Mouse (Mus musculus) liver (tissue): Measurements from ENCODE around the gene Exoc2.

ENCODE experiments used
- DNase-seq: peaks from one replicate; pipeline ENCODE4 v3.0.0-alpha.2; 2020; ENCODE audit warnings: mixed read lengths

The Exoc2 gene

DNA sequence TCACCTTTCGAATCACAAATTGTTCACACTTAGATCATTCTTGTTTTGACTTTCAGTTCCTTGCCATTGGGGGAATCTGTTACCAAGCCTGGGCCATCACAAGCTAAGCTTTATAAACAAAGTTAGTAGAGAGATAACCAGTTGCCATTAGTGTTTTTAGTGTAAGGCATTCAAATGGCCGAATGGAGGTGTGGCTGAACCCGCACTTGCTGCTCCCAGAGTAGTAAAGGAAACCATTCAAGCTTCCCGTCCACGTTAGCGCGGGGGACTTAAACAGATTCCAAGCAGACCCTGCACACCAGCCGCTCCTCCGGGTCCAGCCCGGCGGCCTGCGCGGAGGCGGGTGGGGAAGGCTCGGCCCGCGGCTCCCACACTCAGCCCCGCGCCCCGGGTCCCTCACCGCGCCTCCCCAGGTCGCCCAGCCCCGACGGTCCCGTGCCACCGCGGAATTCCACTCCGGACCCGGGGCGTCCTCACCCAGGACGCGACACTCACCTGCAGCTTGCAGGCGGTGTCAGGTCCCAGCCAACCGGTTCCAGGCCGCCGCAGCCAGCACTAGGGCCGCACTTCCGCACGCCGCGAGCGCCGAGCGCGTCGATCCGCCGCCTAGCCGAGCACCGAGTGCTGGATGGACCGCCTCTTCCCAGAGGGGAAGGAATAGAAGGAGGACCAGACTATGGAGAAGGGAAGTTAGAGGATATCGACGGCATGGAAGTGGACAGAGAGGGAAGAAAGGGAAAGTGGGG is at the start of gene Exoc2, which contains the start of gene Gm5447:
Exoc2 (minus strand) TSS at position 593 of the 746 bp plus-strand sequence.
Gm5447 (plus strand) TSS at position 704 of the 746 bp plus-strand sequence.
- peak; percentile 85 for DNase-seq

DNA sequence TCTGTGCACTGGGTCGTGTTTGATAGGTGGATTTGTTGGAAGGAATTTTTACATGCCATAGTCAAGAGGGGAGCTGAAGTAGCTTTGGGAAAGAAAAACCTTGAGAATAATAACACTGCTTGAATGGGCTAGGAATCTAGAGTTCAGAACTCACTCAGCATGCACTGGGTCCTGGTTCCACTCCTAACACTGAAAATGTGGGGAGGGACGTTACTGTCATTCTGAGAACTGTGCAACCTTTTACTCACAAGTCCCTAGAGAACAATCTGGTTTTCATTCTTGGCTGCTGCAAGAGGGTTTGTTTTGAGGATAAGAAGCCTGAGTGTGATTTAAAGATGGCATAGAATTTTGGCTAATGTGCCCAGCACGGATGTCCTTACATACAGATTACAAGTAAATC is 49.8 kb upstream of the Exoc2 start:
- DNase-seq, result no peak

DNA sequence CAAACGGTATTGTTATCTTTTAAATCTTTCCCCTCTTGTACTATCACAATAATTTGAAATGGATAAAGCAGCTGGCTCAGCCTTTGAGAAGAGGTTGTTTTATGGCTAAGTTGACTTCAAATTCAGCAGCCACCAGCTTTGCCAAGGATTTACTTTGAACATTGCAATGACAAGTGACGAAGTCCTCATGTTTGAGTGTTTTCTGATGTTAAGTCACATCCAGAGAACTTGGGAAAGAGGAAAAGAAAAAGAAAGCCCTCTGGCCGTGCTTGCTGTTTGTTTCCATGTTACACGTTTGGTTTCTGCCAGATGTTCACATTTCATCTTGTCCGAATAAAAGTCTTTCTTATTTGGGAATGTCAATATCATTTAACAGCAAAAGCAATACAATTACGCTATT is 48.0 kb upstream of the Exoc2 start:
- DNase-seq, result no peak

DNA sequence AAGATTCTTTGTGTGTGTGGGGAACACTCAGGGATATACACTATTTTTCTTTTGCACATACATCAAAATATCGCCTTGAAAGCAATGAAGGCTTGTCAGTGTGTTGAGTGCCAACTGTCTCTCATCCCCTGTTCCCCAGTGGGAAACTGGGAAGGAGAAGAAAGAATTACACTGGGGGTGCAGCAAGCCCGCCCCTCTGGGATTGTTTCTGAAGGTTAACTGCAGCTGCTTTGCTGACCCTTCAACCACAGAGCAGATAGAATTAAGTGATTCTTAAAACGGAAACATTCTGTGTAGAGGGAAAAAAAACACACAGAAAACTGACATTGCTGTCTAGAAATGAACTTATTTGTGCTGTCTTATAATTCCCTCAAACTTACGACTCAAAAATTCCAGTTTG is 47.6 kb upstream of the Exoc2 start:
- DNase-seq, result no peak

DNA sequence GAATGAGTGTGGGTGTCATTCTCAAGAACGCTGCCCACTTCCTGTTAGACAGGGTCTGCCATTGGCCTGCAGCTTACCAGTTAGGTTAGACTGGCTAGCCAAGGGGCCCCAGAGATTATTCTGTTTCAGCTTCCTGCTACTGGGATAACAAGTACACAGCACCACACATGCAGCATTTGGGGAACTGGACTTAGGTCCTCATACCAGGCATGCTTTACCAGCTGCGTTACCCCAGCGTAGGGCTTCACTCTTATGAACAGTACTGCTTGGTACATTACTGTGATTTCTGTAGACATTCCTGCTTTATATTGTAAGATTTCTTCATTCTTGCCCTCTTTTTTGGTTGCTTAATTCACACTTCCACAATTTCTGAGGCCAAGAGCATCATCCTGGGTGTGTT is 43.7 kb upstream of the Exoc2 start:
- DNase-seq, result no peak

DNA sequence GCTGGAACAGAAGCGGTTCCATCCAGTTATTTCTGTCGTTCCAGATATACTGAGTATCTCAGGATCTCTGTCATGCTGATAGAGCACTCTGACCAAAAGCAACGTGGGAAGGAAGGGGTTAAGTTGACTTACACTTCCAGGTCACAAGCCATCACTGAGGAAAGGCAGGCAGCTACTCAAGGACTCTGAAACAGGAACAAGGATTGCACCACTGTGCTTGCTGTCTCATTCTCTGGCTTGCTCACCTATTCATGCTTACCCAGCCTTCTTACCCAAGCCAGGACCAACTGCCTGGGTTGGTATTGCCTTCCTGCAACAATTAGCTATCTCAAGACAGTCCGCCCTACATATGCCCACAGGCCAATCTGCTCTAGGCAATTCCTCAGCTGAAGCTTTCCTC is 31.1 kb upstream of the Exoc2 start:
- no peak for DNase-seq

DNA sequence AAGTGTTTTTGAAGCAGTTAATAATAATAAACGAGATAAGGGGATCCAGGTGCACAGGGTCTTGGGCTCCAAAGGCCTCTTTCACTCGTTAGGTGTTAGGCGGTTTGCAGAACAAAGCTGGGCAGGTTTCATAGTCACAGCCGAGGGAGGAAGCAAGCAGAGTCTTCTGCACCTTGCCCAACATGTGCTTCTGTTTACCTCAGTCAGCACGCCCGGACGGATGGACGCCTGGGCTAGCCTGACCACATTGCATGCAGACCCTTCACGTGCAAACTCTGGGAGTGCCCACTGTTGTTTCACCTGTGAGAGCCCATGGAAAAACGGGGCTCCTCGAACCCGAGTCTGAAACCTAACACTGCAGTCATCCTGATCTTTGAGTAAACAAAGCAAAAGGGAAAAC is 30.6 kb upstream of the Exoc2 start:
- DNase-seq, result no peak

DNA sequence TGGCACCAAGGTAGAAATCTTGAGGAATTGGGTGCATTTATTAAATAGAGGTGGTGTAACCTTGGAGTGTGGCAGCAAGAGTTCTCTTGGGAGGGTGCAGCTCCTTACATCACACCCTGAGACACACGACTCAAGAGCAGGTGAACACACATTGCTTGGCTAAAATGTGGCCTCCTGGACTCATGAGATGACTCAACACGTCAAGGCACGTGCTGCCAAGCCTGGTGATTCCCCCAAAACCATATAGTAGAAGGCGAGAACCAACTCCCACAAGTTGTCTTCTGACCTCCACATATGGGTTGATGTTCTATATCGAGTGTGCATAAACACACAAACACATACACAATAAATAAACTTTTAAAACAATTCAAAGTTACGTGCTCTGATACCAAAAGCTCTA is 25.9 kb upstream of the Exoc2 start:
- DNase-seq, result no peak

DNA sequence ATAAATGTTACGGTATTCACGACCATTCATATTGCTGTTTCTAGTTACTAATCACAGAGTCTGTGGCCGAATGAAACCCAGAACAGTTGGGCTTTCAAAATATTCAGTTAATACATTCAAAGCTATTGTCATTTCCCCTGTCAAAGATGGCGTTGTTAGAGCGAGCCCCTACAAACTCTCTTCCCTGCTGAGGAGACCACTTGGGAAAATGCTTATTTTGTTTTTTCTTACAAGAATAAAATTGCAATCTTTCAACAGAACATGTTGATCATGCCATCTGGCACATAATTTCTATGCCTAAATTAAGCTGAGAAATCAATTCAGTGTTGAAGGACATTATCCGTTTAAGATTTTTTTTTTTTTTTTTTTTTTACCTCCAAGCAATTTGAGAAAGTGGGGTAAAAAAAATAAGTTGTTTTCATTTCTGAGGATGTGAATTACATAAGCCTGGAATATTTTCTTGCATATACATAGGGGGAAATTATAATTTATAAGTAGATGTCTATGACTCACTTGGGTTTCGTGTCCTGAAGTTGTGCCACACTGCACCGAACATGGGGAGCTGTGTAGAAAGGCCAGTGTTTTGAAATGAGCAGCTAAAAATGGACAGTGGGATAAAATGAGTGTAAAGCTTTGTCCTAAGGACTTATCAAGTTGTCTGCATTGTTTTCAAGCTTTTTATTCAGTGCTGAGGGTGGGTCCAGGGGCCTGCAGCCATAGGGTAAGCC is 23.8 kb upstream of the Exoc2 start:
- DNase-seq, result no peak

DNA sequence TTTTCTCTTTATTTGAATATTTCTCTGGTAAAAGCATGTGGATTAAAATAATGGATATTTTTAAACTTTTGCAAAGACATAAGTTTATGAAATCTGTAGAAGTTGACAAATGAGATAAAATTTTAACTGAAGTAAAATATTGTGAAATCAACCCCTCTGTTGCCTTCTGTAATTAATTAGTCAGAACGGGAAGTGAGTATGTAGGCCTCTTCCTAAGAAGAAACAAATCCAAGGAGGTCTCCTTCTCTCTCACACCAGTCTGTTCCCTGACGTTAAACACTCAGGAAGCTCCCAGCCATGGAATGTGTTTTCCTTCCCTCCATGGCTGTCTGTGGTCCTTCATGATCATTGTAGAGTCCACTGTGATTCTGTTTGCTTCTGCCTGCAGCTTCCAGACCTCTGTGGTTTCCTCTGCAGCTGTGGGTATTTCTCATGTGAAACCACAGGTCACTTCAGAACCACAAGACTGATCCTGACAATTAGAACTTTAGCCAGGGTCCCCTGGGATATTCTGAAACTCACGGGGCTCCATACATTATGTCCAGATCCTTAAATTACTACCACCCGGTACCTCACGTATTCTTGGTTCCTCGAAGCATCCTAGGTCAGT is 20.5 kb upstream of the Exoc2 start:
- DNase-seq, result no peak

DNA sequence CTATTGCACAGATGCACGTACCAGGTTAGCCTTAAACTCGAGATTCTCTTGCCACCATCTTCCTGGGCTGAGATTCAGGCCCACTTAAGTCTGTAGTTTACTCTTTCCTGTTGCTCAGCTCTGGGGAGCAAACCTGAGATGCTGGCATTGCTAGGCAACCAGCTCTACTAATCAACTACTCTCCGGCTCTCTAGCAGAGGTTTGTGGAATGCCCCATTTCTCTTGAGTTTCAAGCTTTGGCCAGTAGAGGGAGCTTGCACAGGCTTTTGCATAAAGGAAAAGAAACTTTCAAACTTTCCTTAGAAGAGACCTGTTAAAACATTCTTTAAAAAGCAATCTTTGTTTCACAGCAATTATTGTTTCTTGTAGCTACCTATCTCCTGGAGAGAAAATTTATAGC is 19.9 kb upstream of the Exoc2 start:
- DNase-seq, result peak; percentile 36

DNA sequence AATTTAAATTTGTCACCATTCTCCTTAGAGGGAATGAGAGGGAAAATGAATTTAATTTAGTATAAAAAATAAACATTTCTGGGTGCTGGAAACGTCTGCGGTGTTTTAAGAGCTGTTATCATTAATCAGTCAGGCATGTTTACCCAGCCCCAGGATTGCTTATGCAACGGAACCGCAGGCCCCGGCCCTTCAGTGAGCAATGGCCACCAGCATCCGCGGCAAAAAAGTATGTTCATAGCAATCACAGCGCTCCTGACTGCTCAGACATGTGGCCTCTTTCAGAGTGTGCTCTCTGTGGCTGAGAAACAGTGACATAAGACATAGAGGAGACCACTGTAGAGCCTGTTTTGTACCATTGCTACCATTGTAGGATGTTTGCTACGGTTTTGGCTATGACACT is 16.3 kb upstream of the Exoc2 start:
- no peak for DNase-seq

DNA sequence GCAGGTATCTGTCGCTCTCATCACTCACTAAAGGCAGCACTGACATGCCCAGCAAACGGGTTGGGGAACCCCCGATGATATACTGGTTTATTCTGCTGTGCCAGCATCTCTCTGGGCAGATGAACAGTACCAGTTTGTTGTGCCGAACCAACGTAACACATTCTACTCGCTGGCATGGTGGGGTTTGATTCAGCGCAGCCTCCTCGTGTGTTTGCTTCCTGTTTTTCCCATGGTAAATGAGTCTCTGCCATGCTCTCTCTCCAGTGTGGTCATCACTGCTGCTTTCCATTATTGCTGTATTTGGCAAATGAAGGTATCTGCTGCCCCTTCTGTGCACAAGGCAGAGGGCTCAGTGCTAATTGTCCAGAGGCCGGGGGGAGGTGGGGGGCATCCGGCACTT is 15.8 kb upstream of the Exoc2 start:
- DNase-seq, result no peak

DNA sequence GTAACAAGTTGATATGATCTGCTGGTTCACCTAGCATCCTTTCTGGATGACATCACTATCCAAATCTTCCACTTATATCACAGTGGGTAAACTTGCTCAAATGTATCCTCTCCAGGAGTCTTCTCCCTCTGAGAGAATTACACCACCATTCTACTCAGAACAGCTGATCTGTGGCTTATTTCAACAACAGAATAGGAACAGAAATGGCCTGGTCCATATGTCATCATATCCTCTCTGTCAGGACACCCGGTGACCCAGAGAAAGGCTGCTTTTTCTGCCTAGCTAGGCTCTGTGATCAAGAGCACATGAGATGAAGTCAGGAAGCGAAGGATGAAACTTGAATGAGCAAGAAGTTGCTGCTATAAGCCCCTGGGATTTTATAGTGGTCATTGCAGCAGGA is 13.8 kb upstream of the Exoc2 start:
- DNase-seq, result no peak

DNA sequence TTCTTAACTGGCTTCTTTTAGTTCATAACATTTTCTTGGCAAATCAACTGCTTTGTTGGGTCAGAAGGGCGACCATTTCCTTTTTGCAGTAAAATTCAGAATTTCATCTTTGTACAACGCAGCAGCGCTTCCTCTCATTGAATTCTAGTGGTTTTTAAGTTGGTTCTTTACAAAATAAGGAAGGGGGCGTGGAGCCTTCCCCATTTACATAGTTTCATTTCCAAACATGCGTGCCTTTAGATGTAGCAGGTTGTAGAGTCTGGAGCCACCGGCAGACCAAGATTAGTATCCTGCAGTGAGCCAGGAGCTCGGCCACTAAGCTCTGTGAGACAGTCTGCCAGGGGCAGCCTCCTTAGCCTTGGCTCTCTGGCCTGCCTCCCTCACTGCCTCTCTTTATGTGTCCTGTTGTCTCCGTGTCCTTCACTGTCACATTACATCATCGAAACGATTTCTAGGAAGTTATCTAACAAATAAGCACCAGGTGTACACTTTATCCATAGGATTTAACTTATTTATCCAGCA is 13.1 kb upstream of the Exoc2 start:
- no peak for DNase-seq

DNA sequence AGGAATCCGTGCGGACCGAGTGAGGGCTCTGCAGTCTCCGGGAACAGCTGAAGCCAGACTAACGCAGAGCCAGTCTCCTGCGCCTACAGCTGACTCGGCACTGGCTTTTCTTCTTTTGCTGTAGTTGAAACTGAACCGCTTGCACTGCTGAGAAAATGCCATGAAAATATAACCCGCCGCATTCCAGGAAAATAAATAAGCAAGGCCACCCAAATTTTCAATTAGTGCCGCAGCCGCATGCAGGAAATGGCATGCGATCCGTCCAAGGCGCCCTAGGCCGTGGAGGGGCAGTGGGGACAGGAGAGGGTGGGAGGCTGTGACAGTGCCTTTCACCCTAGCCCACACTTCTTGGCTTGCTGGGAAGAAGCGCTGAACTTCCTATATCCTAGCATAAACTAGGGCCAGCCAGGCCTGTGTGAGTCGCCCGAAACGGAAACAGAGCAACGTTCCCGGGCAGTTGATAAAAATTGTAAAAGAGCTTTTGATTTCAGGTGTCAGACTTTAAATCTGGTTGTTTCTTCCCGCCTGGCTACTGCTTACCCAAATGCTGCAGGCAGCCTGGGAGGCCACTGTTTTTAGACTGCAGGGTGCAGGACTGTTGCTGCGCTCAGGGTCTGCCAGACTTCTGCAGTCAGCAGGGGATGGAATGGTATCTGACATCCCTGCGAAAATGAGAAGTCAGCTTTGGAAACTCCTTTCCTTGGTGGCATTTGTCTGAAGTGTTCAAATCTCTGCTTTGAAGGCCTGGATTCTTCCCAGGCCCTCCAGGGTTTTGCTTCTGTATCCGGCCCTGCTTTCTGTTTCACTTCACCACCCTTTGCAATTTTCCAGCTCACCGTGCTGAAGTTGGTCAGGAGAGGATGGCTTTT is 11.9 kb upstream of the Exoc2 start:
- peak; percentile 37 for DNase-seq

DNA sequence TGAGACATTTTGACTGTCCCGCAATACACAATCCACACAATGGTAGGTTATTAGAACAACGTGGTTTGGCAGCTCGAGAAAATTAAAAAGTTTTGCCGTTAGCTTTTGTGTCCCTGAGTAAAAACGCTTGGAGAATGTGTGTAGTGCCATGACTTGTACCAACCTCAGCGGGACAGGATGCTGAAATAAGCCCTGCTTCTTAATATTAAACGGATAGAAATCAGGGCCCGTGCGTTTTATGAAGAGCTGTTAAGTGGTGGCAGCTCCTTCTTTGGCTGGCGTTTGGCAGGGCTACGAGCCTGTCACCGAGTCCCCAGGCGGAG is 11.3 kb upstream of the Exoc2 start:
- no peak for DNase-seq

DNA sequence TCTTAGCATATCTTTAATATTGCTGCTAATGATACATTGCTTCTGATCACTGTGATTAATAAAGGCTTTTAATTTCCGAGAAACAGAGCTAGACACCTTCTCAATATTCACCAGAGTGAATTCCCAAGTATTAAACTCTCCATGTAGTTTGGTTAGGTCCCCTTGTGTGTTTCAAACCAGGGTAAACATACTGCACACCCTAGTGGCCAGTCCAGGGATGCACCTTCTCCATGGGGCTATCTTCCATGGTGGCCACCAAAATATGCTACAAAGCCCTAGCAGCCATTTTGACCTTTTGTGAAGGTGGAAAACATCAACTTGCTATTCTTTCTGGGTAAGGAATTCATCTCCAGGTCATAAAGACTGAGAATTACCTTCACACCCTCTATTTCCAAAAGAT is 7.8 kb upstream of the Exoc2 start:
- DNase-seq, result peak; percentile 58

DNA sequence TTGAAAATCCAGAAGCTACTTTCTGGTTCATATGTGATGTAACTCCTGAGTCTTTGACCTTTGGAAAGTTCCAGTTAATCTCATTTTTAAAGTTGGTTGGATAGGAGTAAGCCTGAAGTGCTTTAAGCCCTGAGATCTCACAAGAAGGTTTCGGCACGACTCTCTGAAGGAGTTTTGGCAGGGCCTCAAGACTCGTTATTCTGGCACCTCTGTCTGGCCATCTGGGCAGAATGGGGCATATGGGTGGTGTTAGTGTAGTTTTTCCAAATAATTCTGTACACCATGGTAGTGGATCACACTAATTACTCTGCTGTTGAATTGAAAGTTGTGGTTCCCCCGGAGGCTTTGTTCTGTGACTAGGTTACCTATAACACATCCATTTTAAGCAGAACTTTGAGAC is 4.3 kb upstream of the Exoc2 start:
- no peak for DNase-seq

DNA sequence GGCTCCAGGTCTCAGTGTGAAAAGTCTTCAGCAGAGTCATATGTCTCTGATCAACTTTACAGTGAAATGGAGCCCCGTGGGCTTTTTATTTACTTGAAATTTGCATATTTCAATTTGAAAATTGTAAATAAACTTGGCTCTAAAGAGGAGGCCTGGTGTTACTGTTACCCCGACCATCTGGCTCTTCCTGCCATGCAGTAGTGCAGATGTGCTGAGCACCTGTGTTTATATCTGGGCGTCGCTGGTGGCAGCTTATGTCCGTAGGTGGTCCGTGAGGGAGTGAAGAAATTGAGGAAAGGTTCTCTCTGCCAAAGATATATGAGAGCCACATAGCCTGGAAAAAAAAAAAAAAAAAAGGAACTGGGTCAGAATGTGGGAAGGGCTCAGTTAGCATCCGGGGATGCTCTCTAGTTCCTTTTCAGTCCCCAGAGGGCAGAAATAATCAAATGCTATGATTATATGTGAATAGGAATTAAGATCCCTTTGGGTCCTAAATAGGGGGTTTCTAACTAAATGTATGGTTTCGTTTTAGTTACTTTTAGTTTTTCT is 2.7 kb upstream of the Exoc2 start:
- DNase-seq, result no peak

DNA sequence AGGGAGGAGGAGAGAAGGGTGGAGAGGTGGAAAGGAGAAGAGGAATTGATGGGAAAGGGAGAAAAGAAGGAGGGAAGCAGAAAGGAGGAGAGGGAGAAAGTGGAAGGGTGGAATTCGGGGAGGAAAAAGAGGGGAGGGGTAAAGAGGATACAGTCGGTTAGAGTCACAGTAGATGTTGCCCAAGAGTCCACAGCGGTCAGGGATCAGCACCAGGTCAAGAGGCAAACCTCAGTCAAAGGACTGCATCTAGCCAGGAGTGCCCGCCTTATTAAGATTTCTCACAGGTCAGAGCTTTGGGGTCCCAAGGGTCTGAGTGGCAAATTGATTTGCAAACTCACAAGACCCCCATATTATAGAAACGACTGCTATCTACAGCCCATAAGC is 346 bp upstream of the Exoc2 start:
- DNase-seq, result no peak

DNA sequence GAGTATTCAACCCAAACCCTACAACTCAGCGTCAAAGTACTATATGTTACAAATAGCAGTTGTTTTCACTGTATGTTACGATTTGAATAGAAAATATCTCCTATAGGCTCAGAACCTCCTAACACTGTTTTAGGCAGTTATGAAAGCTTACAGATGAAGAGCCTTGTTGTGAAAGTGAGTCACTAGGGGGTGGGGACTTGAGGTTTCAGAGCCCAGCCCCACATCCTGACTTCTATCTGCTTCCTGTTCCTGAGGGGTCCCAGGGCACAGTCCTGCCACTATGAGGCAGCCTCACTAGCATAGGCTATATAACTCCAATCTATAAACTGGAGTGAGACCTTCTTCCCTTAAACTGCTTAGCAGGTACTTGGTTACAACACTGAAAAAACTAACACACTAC is 1.8 kb downstream of the Exoc2 start:
- peak; percentile 33 for DNase-seq

DNA sequence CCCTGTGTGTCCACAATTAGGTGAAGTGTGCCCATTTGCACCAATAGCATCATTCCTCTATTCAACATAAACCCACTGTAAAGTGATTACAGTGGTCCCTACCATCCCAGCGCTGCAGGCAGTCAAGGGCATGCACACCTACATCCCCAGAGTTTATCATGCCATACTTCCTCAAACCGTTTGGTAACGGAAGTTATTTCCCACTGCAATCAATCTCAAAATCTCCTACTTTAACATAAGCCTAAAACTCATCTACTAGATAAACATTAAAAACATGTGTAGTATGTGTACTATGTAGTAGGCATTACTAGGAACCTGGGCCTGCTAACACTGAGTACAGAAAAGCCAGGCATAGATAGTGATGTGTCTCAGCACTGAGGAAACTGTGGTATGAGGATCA is 2.8 kb downstream of the Exoc2 start:
- DNase-seq, result no peak
